Mouse (Mus musculus) brain, embryonic 14.5 days (tissue): ENCODE measurements at regions not wholly inside any gene's neighbourhood (a gene's known extent, or its start where the extent isn't known, plus 50 kb on each side); places are given as distances from the start of the nearest gene placed in this dataset.

Source experiments
- CTCF ChIP-seq: fragments of 200-500 bp; IDR thresholded peaks from 2 replicates; pipeline ENCODE4 v1.5.1; 2012; ENCODE audit warnings: inconsistent platforms, mild to moderate bottlenecking, moderate library complexity, borderline replicate concordance; ENCODE audit not compliant: insufficient read depth, insufficient read length; ENCODE audit errors: extremely low read depth
- POLR2A ChIP-seq: fragments of 200-500 bp; IDR thresholded peaks from 2 replicates; pipeline ENCODE4 v1.6.1; 2012; ENCODE audit warnings: mild to moderate bottlenecking, inconsistent platforms, borderline replicate concordance; ENCODE audit not compliant: poor library complexity, insufficient read depth, insufficient read length, severe bottlenecking; ENCODE audit errors: extremely low read depth

DNA sequence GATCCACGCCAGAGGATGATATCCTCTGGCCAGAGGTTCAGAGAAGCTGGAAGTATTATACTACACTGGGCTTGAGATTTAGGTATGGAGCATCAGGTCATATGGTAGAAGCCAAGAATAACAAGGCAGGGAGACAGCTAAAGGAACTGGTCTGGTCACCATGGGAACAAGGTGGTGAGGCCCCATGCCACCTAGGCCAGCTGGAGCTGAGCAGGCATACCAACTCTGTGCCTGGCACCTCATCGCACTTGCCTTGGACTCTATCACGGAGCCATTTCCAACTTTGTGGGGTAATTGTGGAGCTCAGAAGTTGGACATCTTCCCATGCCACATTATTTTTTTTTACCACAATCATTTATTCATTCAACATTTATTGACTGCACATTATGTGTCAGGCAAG, 55.9 kb upstream of the Polg start:
- TF ChIP-seq POLR2A (no peak), CTCF (no peak)
